Mouse (Mus musculus) urinary bladder, adult 18-20 months (tissue): ENCODE measurements around the gene Duoxa1.

ENCODE experiments used
- DNase-seq, 2 experiments: peaks; one replicate each; pipeline ENCODE4 v3.0.0; 2022; ENCODE audit warnings: low spot score in 2 of 2, mixed read lengths in 2 of 2

The Duoxa1 gene

DNA sequence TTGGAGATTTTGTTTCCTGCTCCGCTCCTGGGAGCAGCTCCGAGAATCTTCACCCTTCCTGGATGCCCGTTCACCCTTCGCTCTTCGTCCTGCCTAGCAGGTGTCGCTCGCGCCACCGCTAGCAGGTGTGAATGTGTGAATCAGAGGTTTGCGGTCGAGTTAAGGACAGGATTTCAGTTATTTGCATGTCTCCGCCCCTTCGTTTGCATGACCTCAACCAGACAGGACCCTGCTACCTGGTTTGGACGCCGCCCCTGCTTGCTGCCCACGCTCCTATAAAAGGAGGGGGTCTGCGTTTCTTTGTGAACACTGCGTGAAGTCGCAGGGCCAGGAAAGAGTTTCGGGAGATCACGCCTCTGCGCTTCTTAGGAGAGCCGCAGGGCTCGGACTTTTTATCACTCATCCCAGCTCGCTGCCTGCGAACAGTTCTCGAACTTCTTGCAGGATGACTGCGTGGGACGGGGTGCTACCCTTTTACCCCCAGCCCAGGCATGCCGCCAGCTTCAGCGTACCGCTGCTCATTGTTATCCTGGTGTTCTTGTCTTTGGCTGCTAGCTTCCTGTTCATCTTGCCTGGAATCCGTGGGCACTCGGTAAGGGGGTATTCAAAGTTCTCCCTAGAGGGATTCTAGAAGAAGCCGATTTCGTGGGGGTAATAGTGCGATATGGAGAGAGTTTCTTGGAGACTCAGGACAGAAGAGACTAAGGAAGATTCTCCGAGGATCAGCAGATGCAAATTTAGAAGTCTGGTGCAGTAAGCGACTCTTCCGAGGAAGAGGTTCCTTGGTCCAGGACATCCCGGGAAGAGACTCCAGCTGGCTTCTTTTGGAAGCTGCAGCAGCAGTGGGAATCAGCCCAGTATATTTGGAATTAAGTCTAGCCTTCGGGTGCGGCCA, 14.7 kb downstream of the Duoxa1 start, which contains the start of gene Duoxa2:
Duoxa2 (plus strand) TSS at position 305 of the 895 bp plus-strand sequence.
- DNase-seq = no peak

GRCm38 (mm10) chr2:122298096-122298499, 15.4 kb downstream of the Duoxa1 start, which contains the start of gene Duox2:
Gene Duox2 (minus strand): TSS chr2:122298449.
- DNase-seq = no peak

- DNase-seq = no peak
Measured at GRCm38 (mm10) chr2:122297271-122298095, 16.0 kb downstream of the Duoxa1 start.

GRCm38 (mm10) chr2:122294916-122295315, 18.6 kb downstream of the Duoxa1 start:
- no peak for DNase-seq

DNA sequence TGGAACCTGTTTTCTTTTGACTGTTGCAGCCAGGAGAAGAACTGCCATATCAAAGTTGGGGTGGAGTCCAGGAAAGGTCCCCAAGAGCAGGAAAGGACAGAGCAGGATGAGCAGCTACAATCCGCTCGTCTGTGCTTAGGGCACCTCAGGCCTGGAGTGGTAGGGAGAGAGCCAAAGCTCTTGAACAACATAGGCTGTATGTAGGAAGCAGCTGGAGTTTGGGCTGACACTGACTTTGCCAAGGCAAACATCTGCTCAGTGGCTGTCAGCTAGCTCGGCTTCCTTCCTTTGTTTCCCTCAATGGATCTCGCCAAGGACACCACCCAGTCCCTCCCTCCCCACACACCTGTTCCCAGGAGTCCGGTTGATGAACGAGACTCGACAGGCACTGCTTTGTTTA, 27.4 kb downstream of the Duoxa1 start:
- DNase-seq = no peak

DNA sequence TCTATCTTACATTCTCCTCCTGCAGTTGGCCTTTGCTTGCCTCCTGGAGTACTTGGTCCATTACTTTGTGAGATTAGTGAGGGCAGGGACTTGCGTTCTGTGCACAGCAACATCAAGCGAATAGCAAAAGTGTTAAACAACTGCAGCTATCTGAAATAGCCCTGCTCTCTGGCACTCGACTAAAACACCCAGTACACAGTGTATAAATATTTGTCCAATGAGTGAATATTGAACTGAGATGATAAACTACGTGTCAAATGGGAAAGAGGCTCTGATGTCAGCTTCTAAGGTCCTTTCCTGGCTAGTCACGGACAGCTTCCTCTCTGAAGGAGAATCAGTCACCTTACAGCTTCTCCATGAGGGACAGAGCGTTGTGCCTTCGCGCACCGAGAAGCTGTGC, 29.4 kb downstream of the Duoxa1 start:
- DNase-seq = no peak

DNA sequence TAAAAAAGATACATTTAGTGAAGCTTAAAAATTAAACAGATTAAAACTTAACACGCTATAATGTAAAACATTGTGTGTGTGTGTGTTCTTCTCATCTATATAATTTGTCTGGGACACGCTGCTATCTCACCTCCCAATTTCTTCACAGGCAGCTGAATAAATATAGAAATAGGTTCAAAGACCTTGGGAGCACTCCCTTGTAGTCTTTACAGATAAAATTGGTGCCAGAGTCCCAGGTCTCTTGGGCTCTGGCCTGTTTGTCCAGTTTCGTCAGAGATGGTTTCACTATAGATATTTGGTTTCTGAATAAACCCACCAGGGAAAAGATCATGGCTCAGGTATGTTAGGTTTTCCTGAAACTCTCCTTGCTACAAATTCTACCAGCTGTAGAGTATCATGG, 34.8 kb downstream of the Duoxa1 start:
- no peak for DNase-seq

- DNase-seq = no peak
Measured at GRCm38 (mm10) chr2:122266407-122267193, 46.9 kb downstream of the Duoxa1 start.

DNA sequence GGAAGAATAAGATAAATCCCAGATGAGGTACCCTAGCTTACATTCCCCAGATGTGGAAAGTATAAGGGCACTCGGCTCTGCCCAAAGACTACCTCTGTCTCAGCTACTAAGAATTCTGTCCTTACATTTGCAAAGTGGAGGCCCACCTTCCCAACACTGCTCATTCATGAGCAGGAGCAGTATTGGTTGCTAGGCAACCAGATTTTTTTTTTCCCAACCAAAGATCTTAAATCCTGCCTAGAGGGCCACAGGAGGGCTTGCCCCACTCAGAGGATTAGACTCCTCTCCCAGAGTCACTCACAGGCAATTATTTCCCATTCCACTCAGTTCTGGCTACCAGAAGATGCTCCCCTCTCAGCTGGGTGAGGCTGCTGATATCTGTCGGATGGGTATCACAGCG, 48.8 kb downstream of the Duoxa1 start:
- DNase-seq = no peak

DNA sequence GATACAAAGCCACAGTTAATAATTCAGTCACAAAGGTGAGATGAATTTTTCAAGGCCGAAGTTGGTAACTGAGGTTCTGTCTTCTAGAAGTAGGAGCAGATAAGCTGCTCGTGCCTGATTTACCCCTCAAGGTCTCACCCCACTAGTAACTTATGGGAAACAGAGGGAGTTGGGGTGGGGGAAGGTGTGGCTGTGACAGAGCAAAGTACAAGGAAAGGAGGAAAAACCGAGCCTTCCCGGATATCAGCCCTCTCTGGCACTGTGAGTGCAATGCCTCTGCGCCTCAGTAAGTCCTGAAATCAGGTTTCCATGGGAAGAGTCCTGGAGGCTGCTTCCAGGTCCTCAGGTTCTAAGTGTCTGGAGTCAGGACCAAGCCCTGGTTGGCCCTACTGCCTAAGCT, 52.8 kb downstream of the Duoxa1 start:
- no peak for DNase-seq

- no peak for DNase-seq
Measured at GRCm38 (mm10) chr2:122255997-122256396, 57.5 kb downstream of the Duoxa1 start.
